In genomic region chr2:46524625-46525024, GRCm38 (mm10) we compare ENCODE assay signal across 18 mouse cellular contexts.
DNase-seq lines count a peak whose midpoint lies in the region; ATAC-seq and TF ChIP-seq lines count a peak whose summit lies in the region.
"Had no signal": no experiment of that assay in that cellular context is flagged by ENCODE, and none has a peak within 500 bp of the region (broad histone marks: within the 10 kb centered on the region; RNA-seq: fewer than 3 reads in every experiment).

No protein-coding gene starts in this region.

- DNase-seq in heart, adult 9 months (ENCODE audit: low spot score in 2 of 2) = peak; percentile 3 to 6
- no peak for DNase-seq in heart, adult 11 months
- peak; percentile 25 for DNase-seq in kidney, postnatal 0 days (ENCODE audit: low spot score)
- peak; percentile 42 for DNase-seq in brain, embryonic 14.5 days (ENCODE audit: low read depth)
- no peak for DNase-seq in gastrocnemius, postnatal 14 days
- no peak for DNase-seq in midbrain, postnatal 0 days (ENCODE audit: low spot score)
- DNase-seq: adrenal gland, postnatal 36 days; cerebellum, adult 8-10 months; right cerebral cortex, postnatal 14 days; thymus, adult 18-20 months had no signal

- no peak overlapping the region for H3K4me3 ChIP-seq in kidney, postnatal 0 days (replicated peaks; ENCODE audit: low read depth, low read length)
- no peak overlapping the region for H3K4me3 ChIP-seq in kidney, embryonic 14.5 days (ENCODE audit: low read length)
- no peak overlapping the region for H3K4me3 ChIP-seq in heart, embryonic 15.5 days
- no peak overlapping the region for H3K4me3 ChIP-seq in midbrain, postnatal 0 days (ENCODE audit: low read depth, low read length)
- H3K4me3 ChIP-seq: embryonic facial prominence, embryonic 13.5 days; forebrain, embryonic 15.5 days; kidney, embryonic 15.5 days; liver, embryonic 15.5 days; midbrain, embryonic 12.5 days had no signal

- ATAC-seq in kidney, postnatal 0 days (replicated peaks; ENCODE audit: low FRiP score, low read depth) = no peak
- no peak for ATAC-seq in kidney, embryonic 14.5 days (ENCODE audit: low FRiP score, low TSS enrichment)
- no peak for ATAC-seq in heart, embryonic 15.5 days (replicated peaks; ENCODE audit: insufficient number of reproducible peaks, insufficient read depth, low FRiP score, low read depth)
- no peak for ATAC-seq in midbrain, postnatal 0 days (ENCODE audit: low FRiP score)
- ATAC-seq: forebrain, embryonic 15.5 days; lung, postnatal 0 days had no signal

- H3K9ac ChIP-seq in kidney, postnatal 0 days (ENCODE audit: low read depth, low read length) = no peak overlapping the region
- no peak overlapping the region for H3K9ac ChIP-seq in kidney, embryonic 14.5 days (ENCODE audit: low read depth, low read length)
- H3K9ac ChIP-seq in heart, embryonic 15.5 days = no peak overlapping the region
- no peak overlapping the region for H3K9ac ChIP-seq in midbrain, postnatal 0 days (replicated peaks; ENCODE audit: low read length, poor library complexity, severe bottlenecking)
- H3K9ac ChIP-seq: embryonic facial prominence, embryonic 13.5 days; forebrain, embryonic 15.5 days; kidney, embryonic 15.5 days; liver, embryonic 15.5 days; midbrain, embryonic 12.5 days had no signal

- peaks cover 8% of the 10 kb centered on the region; the same call in 1 of the 2 replicates for H3K4me1 ChIP-seq in kidney, postnatal 0 days (replicated peaks; ENCODE audit: insufficient read depth, low read length)
- peaks cover 7% of the 10 kb centered on the region; the same call in 1 of the 2 replicates for H3K4me1 ChIP-seq in kidney, embryonic 14.5 days (ENCODE audit: control insufficient read depth, insufficient read depth, low read length)
- peaks cover 10% of the 10 kb centered on the region; the same call in 1 of the 2 replicates for H3K4me1 ChIP-seq in heart, embryonic 15.5 days (replicated peaks)
- no peaks in the 10 kb centered on the region for H3K4me1 ChIP-seq in midbrain, postnatal 0 days (ENCODE audit: insufficient read depth, low read length)
- H3K4me1 ChIP-seq: embryonic facial prominence, embryonic 13.5 days; forebrain, embryonic 15.5 days; liver, embryonic 15.5 days had no signal

- 30% methylated on average over 6 of the region's 6 CpGs for WGBS in kidney, postnatal 0 days
- 42% methylated on average over 6 of the region's 6 CpGs for WGBS in kidney, embryonic 14.5 days
- 8% methylated on average over 6 of the region's 6 CpGs for WGBS in heart, embryonic 15.5 days
- 40% methylated on average over 6 of the region's 6 CpGs for WGBS in midbrain, postnatal 0 days

- no peak for TF ChIP-seq POLR2A in brain, embryonic 14.5 days (IDR thresholded peaks at IDR 0.05; ENCODE audit: borderline replicate concordance, extremely low read depth, insufficient read depth, insufficient read length, poor library complexity, severe bottlenecking)

- H3K36me3 ChIP-seq in kidney, postnatal 0 days (ENCODE audit: insufficient read depth, low read length) = no peaks in the 10 kb centered on the region
- no peaks in the 10 kb centered on the region for H3K36me3 ChIP-seq in kidney, embryonic 14.5 days (ENCODE audit: control insufficient read depth, insufficient read depth, low read length)
- H3K36me3 ChIP-seq in heart, embryonic 15.5 days = no peaks in the 10 kb centered on the region
- H3K36me3 ChIP-seq in midbrain, postnatal 0 days (ENCODE audit: insufficient read depth, low read length) = no peaks in the 10 kb centered on the region
- H3K36me3 ChIP-seq: embryonic facial prominence, embryonic 13.5 days; forebrain, embryonic 15.5 days; kidney, embryonic 15.5 days; liver, embryonic 15.5 days; midbrain, embryonic 12.5 days had no signal

- H3K9me3 ChIP-seq in kidney, postnatal 0 days (replicated peaks; ENCODE audit: low read length) = no peaks in the 10 kb centered on the region
- no peaks in the 10 kb centered on the region for H3K9me3 ChIP-seq in kidney, embryonic 14.5 days (ENCODE audit: control insufficient read depth, low read length)
- H3K9me3 ChIP-seq in heart, embryonic 15.5 days (replicated peaks) = no peaks in the 10 kb centered on the region
- H3K9me3 ChIP-seq in midbrain, postnatal 0 days (ENCODE audit: low read length) = no peaks in the 10 kb centered on the region
- H3K9me3 ChIP-seq: embryonic facial prominence, embryonic 13.5 days; forebrain, embryonic 15.5 days; kidney, embryonic 15.5 days; liver, embryonic 15.5 days; midbrain, embryonic 12.5 days had no signal

- H3K27me3 ChIP-seq in kidney, postnatal 0 days (ENCODE audit: insufficient read depth, low read length) = no peaks in the 10 kb centered on the region
- H3K27me3 ChIP-seq in kidney, embryonic 14.5 days (ENCODE audit: control insufficient read depth, insufficient read depth, low read length) = no peaks in the 10 kb centered on the region
- H3K27me3 ChIP-seq in heart, embryonic 15.5 days = no peaks in the 10 kb centered on the region
- H3K27me3 ChIP-seq in midbrain, postnatal 0 days (ENCODE audit: insufficient read depth, low read length) = no peaks in the 10 kb centered on the region
- H3K27me3 ChIP-seq: embryonic facial prominence, embryonic 13.5 days; forebrain, embryonic 15.5 days; kidney, embryonic 15.5 days; liver, embryonic 15.5 days; midbrain, embryonic 12.5 days had no signal

- no peak for TF ChIP-seq CTCF in kidney, postnatal 0 days (IDR thresholded peaks at IDR 0.05; ENCODE audit: low read depth)
- no peak for TF ChIP-seq CTCF in brain, embryonic 14.5 days (IDR thresholded peaks at IDR 0.05; ENCODE audit: borderline replicate concordance, extremely low read depth, insufficient read depth, insufficient read length)
- no peak for TF ChIP-seq CTCF in midbrain, postnatal 0 days (IDR thresholded peaks at IDR 0.05)

- H3K27ac ChIP-seq in kidney, postnatal 0 days = no peak overlapping the region
- no peak overlapping the region for H3K27ac ChIP-seq in kidney, embryonic 14.5 days (ENCODE audit: low read depth, low read length)
- 0 out of 2 replicates have a peak overlapping the region, but pooled peaks have one; percentile 20 for H3K27ac ChIP-seq in heart, embryonic 15.5 days
- H3K27ac ChIP-seq in midbrain, postnatal 0 days (ENCODE audit: low read depth, low read length) = no peak overlapping the region
- H3K27ac ChIP-seq: embryonic facial prominence, embryonic 13.5 days; forebrain, embryonic 15.5 days; kidney, embryonic 15.5 days; liver, embryonic 15.5 days; midbrain, embryonic 12.5 days had no signal

- H3K4me2 ChIP-seq in kidney, postnatal 0 days (ENCODE audit: low read length) = no peak overlapping the region
- H3K4me2 ChIP-seq in kidney, embryonic 14.5 days (replicated peaks; ENCODE audit: low read depth, low read length) = no peak overlapping the region
- no peak overlapping the region for H3K4me2 ChIP-seq in heart, embryonic 15.5 days
- H3K4me2 ChIP-seq in midbrain, postnatal 0 days (ENCODE audit: low read depth, low read length, poor library complexity, severe bottlenecking) = no peak overlapping the region
- H3K4me2 ChIP-seq: embryonic facial prominence, embryonic 13.5 days; forebrain, embryonic 15.5 days; kidney, embryonic 15.5 days; liver, embryonic 15.5 days; midbrain, embryonic 12.5 days had no signal

- intact Hi-C loops in gastrocnemius, postnatal 14 days (cut with DNase I; ENCODE audit: low total_unique reads) = no loop called here

Comparison
In these comparisons a context has a peak if more than half of its experiments do, and no peak if none do; other contexts are left out.
1. DNase-seq: peak in heart, adult 9 months (2 of 2), kidney, postnatal 0 days (single experiment) and brain, embryonic 14.5 days (single experiment); none in heart, adult 11 months (single experiment), gastrocnemius, postnatal 14 days (single experiment) and midbrain, postnatal 0 days (single experiment).